Mouse (Mus musculus) kidney, adult 2 months (tissue): ENCODE results near the gene Zdhhc16.

Experiments
- CTCF ChIP-seq: fragments of 200-500 bp; conservative IDR thresholded peaks from 2 replicates; pipeline ENCODE4 v1.5.1; 2011; ENCODE audit warnings: low read depth, mild to moderate bottlenecking, control low read depth, low read length, moderate library complexity, mixed read lengths; ENCODE audit not compliant: insufficient read depth, insufficient read length
- POLR2A ChIP-seq: fragments of 200-500 bp; IDR thresholded peaks from one replicate; pipeline ENCODE4 v1.6.1; 2011; ENCODE audit warnings: low read depth, low read length, control low read depth

DNA sequence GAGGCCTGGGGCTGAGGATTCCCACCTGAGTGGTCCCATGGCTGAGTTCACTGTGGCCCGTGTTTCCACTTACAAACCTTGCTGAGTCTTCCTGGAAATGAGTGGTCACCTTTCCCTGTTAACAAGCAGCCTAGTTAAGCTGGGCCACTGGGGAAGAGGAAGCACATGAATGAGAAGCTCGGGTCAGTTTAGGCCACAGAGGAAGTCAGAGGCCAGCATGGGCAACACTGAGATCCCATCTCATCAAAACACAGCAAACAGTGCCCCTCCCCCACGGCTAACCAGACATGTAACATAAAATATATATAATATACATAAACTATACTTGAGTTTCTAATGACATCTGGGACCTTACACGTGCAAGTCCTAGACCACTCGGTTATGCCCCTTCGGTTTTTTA lies 56.5 kb downstream of the Zdhhc16 start:
- TF ChIP-seq CTCF (no peak), POLR2A (no peak)
